Mouse (Mus musculus): ENCODE results near the gene Abhd2.

DNA sequence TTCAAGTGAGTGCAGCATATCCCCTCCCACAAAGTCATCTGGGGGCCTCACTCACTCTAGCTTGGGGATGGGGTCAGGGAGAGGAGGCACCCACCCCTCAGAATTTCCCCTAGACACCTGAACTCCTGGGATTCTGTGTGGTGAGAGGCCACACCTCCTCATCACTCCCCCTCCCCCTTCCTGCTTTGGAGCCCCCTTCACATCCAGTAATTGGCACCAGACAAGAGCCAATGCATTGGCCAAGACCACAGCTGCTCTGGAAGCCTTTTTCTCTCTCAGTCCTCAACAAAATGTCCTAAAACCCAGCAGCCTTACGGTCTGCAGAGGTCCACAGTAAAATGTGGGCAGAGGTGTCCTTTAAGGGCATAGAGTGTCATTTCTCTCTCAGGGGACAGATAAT is 25.6 kb upstream of the Abhd2 start:
- TF ChIP-seq EP300 (IDR thresholded peaks at IDR 0.05; ENCODE audit: low read depth): no peak
- no peak for TF ChIP-seq CTCF (IDR thresholded peaks at IDR 0.05; ENCODE audit: low read depth)

All from liver, postnatal 0 days (tissue).